Mouse (Mus musculus): ENCODE data around the gene Lrch4. TPM values are rescaled to one million over a fixed set of nuclear protein-coding genes. Genes with fewer than 3 reads are reported as not detected.

Gene Lrch4
- total RNA-seq, 4 experiments from 2014 or later, result 18.8 to 26.8 (median 22.5) TPM

DNA sequence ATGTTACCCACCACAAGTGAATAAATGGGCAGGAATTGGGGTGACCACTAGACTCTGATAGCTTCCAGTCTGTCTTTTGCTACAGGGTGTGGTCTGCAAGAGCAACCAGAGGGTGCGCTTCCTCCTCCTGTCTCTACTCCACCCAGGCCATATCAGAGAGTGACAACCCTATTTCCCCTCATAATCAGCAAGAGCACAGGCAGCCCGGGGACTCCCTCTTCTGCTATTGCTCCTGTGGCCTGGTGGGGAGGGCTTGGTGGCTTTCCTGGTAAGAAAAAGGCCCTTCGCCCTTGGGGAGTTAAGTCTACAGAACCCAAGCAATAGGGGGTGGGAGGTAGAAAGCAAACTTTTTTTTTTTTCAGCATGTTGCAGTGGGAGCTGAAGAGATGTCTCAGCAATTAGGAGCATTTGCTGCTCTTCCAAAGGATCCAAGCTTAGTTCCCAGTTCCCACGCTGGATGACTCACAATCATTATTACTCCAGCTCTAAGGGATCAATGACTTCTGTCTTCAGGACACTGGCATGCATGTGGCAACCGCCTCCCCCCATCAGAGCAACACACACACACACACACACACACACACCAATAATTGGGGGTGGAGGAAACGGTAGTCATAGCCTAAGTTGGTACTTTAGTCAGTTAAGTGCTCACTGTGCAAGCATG, 57.3 kb downstream of the Lrch4 start:
- no peak for DNase-seq (ENCODE audit: low spot score in 2 of 2)

DNA sequence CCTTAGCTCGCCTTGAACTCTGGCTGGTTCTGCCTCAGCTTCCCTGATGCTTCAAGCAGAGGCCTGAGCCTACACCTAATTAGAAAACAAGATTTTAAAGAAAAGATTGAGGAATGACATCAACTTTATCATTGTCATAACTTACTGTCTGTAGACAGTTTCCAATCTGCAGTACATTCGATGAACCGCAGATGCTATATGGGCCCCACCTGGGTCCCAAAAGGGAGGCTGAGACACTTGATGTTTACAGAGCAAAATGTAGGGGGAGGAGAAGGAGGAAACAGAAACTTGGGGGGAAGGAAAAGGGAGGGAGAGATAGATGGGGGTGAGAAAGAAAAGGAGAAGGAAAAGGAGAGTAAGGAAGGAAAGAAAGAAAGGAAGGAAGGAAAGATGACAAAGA, 61.1 kb downstream of the Lrch4 start:
- DNase-seq (ENCODE audit: low spot score in 2 of 2), result no peak

DNA sequence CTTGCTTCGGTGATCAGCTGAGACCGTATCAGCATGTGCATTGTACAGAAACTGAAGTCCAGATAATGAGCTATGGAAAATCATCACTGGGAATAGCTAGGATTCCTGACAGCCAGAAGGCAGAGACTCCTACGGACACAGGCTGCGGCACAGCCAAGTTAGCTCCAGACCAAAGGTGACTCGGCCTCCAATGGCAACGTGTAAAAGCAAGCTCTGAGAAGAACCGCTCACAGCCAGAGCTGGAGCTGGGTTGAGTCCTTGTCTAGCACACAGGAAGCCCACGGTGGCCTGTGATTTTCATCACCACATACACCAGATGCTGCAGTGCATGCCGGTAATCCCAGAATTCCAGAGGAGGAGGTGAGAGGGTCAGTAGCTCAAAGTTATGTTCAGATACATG, 61.6 kb downstream of the Lrch4 start:
- DNase-seq (ENCODE audit: low spot score in 2 of 2), result no peak

Other genes with a start within 250 kb of the Lrch4 start
- under 1 TPM; 0.16 to 0.22 (median 0.17) TPM for gene Zan, start 152.1 kb upstream of the Lrch4 start, total RNA-seq (2022)
- gene Pop7, start 126.6 kb upstream of the Lrch4 start, total RNA-seq (2022), result 10 to 100 TPM; 30.4 to 33.1 (median 32.4) TPM
- gene Gigyf1, start 110.6 kb upstream of the Lrch4 start, total RNA-seq (2022), result 10 to 100 TPM; 60.2 to 75.9 (median 65.5) TPM
- gene Epo, start 95.9 kb upstream of the Lrch4 start, total RNA-seq (2022), result not detected
- gene Gnb2, start 95.6 kb upstream of the Lrch4 start, total RNA-seq (2022), result 100 to 1,000 TPM; 572 to 587 (median 576) TPM
- 100 to 1,000 TPM; 116 to 137 (median 125) TPM for gene Actl6b, start 75.6 kb upstream of the Lrch4 start, total RNA-seq (2022)
- gene Tfr2, start 59.3 kb upstream of the Lrch4 start, total RNA-seq (2022), result 10 to 100 TPM; 12.5 to 21.7 (median 15.9) TPM
- 10 to 100 TPM; 19.2 to 28.5 (median 26.2) TPM for gene Mospd3, start 28.1 kb upstream of the Lrch4 start, total RNA-seq (2022)
- 1 to 10 TPM; 7.2 to 9.6 (median 8.9) TPM for gene Pcolce, start 15.3 kb upstream of the Lrch4 start, total RNA-seq (2022)
- gene Fbxo24, start 119 bp upstream of the Lrch4 start, total RNA-seq (2022), result under 1 TPM; 0.22 to 0.69 (median 0.34) TPM
- gene Gm20605, start 54 bp downstream of the Lrch4 start, total RNA-seq (2022), result 10 to 100 TPM; 14.7 to 24.8 (median 19.2) TPM
- 10 to 100 TPM in 3 of 4 experiments, 1 to 10 TPM in 1; 8.0 to 14.2 (median 10.6) TPM for gene Sap25, start 12.2 kb downstream of the Lrch4 start, total RNA-seq (2022)
- gene Irs3, start 16.6 kb downstream of the Lrch4 start, total RNA-seq (2022), result under 1 TPM; 0.12 to 0.49 (median 0.28) TPM
- 10 to 100 TPM; 66.1 to 66.6 (median 66.5) TPM for gene Agfg2, start 55.6 kb downstream of the Lrch4 start, total RNA-seq (2022)
- gene Nyap1, start 112.5 kb downstream of the Lrch4 start, total RNA-seq (2022), result 10 to 100 TPM; 64.7 to 77.5 (median 68.4) TPM
- 100 to 1,000 TPM; 146 to 236 (median 178) TPM for gene Tsc22d4, start 116.6 kb downstream of the Lrch4 start, total RNA-seq (2022)
- 10 to 100 TPM; 11.5 to 16.3 (median 14.1) TPM for gene Ppp1r35, start 149.7 kb downstream of the Lrch4 start, total RNA-seq (2022)
- 10 to 100 TPM; 44.6 to 52.9 (median 48.3) TPM for gene Mepce, start 158.5 kb downstream of the Lrch4 start, total RNA-seq (2022)
- gene Zcwpw1, start 158.7 kb downstream of the Lrch4 start, total RNA-seq (2022), result 1 to 10 TPM; 6.7 to 9.1 (median 7.5) TPM
- gene Pilra, start 207.2 kb downstream of the Lrch4 start, total RNA-seq (2022), result 1 to 10 TPM in 3 of 4 experiments, under 1 TPM in 1; 0.23 to 4.3 (median 2.6) TPM
- gene Pilrb1, start 229.0 kb downstream of the Lrch4 start, total RNA-seq (2022), result under 1 TPM in 2 of 4 experiments, not detected in 2; 0.57 to 0.58 TPM
- gene Pilrb2, start 242.7 kb downstream of the Lrch4 start, total RNA-seq (2022), result under 1 TPM in 1 of 4 experiments, not detected in 3; 0.27 TPM

All from layer of hippocampus, adult 8-10 months (tissue).